Mouse (Mus musculus) lung, embryonic 14.5 days (tissue): ENCODE results near the gene Eef1a1. TPM values are rescaled to one million over a fixed set of nuclear protein-coding genes. Genes with fewer than 3 reads are reported as not detected.
A peak's percentile ranks its signal among the peaks of the same experiment; 100 is the strongest.

ENCODE experiments used
- ATAC-seq: fragments of 200-750 bp; cut with Nextera tagmentation; 2 replicates; pipeline ENCODE4 v1.8.0; 2017; ENCODE audit warnings: mild to moderate bottlenecking, moderate TSS enrichment, moderate library complexity; ENCODE audit not compliant: insufficient read depth
- DNase-seq: peaks from one replicate; pipeline ENCODE4 v3.0.0-alpha.2; 2015
- H3K27ac ChIP-seq: fragments of 300-500 bp; sonication (generic); 2 replicates; pipeline ENCODE4 v1.5.1; 2014; ENCODE audit warnings: low read depth, mild to moderate bottlenecking, moderate library complexity
- H3K27me3 ChIP-seq: fragments of 300-500 bp; sonication (generic); 2 replicates; pipeline ENCODE4 v1.6.1; 2014; ENCODE audit warnings: low read length, control low read depth; ENCODE audit not compliant: insufficient read depth
- H3K36me3 ChIP-seq: fragments of 300-500 bp; sonication (generic); 2 replicates; pipeline ENCODE4 v1.6.1; 2014; ENCODE audit warnings: control low read depth; ENCODE audit not compliant: insufficient read depth
- H3K4me1 ChIP-seq: fragments of 300-500 bp; sonication (generic); 2 replicates; pipeline ENCODE4 v1.6.1; 2014; ENCODE audit warnings: antibody characterized with exemption, control low read depth; ENCODE audit not compliant: insufficient read depth
- H3K4me2 ChIP-seq: fragments of 300-500 bp; sonication (generic); 2 replicates; pipeline ENCODE4 v1.6.1; 2014; ENCODE audit warnings: mild to moderate bottlenecking
- H3K4me3 ChIP-seq: fragments of 300-500 bp; sonication (generic); 2 replicates; pipeline ENCODE4 v1.5.1; 2014; ENCODE audit warnings: low read depth, low read length
- H3K9ac ChIP-seq: fragments of 300-500 bp; sonication (generic); 2 replicates; pipeline ENCODE4 v1.6.1; 2014
- H3K9me3 ChIP-seq: fragments of 300-500 bp; sonication (generic); 2 replicates; pipeline ENCODE4 v1.6.1; 2016; ENCODE audit warnings: low read depth, low read length, control low read depth
- CTCF ChIP-seq: IDR thresholded peaks from 2 replicates; pipeline ENCODE4 v1.5.1; 2016; ENCODE audit warnings: antibody characterized with exemption, low read depth
- WGBS: fragments of 180-500 bp; shearing (Covaris S2); extraction: QIAGEN DNeasy Blood & Tissue Kit; methylation state at CpG from one replicate; pipeline ENCODE4 v1.1.7; 2014; 5-methylcytosine and 5-hydroxymethylcytosine counted together
- polyA plus RNA-seq: library from polyadenylated mRNA; unstranded; fragments of >200 nt; fragmentation: Nextera tagmentation; extraction: Ambion mirVana; gene quantifications from 2 replicates; pipeline ENCODE4 v1.2.1, GENCODE M21; 2014

Eef1a1 gene
- 5,431 and 5,487 TPM in 2 replicates for polyA plus RNA-seq

DNA sequence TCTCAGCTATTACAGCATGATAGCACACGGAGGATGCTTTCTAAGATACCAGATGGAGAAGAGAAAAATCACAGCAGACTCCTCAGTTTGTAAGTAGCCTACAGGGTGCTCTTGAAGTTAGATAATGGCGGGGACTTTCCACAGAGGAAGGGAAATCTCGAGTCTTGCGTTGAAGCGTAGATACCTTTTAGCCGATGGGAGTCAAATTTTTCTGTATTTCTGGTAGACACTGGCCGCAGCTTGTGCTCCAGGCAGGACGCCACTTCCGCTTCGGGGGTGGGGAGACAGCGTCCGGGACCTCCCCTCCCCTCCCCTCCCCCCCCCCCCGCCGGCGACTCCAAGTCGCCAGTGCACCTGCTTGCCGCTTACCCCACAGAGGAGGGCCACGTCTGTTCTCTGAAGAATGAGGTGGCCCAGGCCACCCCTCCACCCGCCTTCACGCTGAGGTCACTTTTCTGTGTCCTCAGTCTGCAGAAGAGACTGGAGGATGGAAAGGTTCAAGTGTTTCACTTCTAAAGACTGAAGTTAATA, at the start of gene Eef1a1:
Eef1a1 (minus strand) TSS at position 262 of the 531 bp plus-strand sequence.
- Histone ChIP-seq H3K27me3 (no peaks in the 10 kb centered on the region), H3K4me2 (peak within 1 kb of the TSS; percentile 74), H3K9ac (peak within 1 kb of the TSS; percentile 65), H3K4me3 (peak within 1 kb of the TSS; percentile 41), H3K36me3 (no peaks in the 10 kb centered on the region), H3K9me3 (no peaks in the 10 kb centered on the region), H3K4me1 (no peaks in the 10 kb centered on the region), H3K27ac (peak within 1 kb of the TSS; percentile 69)
- ATAC-seq (peak; percentile 58), DNase-seq (peak; percentile 71)
- 1% methylated on average over 15 of the region's 20 CpGs for WGBS
- TF ChIP-seq CTCF, result no peak

GRCm38 (mm10) chr9:78538421-78538820, 49.5 kb upstream of the Eef1a1 start:
- TF ChIP-seq CTCF, result no peak
- Histone ChIP-seq H3K4me2 (no peak overlapping the region), H3K9ac (no peak overlapping the region), H3K4me1 (no peaks in the 10 kb centered on the region), H3K27me3 (no peaks in the 10 kb centered on the region), H3K9me3 (no peaks in the 10 kb centered on the region), H3K27ac (no peak overlapping the region), H3K36me3 (no peaks in the 10 kb centered on the region), H3K4me3 (no peak overlapping the region)
- DNase-seq (no peak), ATAC-seq (no peak)
- 50% methylated on average over 6 of the region's 6 CpGs for WGBS

GRCm38 (mm10) chr9:78537154-78537873, 48.4 kb upstream of the Eef1a1 start:
- 83% methylated on average over 9 of the region's 9 CpGs for WGBS
- Histone ChIP-seq H3K27ac (no peak overlapping the region), H3K4me1 (no peaks in the 10 kb centered on the region), H3K4me2 (no peak overlapping the region), H3K36me3 (no peaks in the 10 kb centered on the region), H3K4me3 (no peak overlapping the region), H3K9me3 (no peaks in the 10 kb centered on the region), H3K9ac (no peak overlapping the region), H3K27me3 (no peaks in the 10 kb centered on the region)
- ATAC-seq (no peak), DNase-seq (no peak)
- TF ChIP-seq CTCF, result no peak

GRCm38 (mm10) chr9:78534606-78535005, 45.7 kb upstream of the Eef1a1 start:
- no peak overlapping the region for H3K27ac ChIP-seq
- H3K36me3 ChIP-seq, result no peaks in the 10 kb centered on the region
- no peak for TF ChIP-seq CTCF
- 66% methylated on average over 7 of the region's 7 CpGs for WGBS
- H3K9ac ChIP-seq, result no peak overlapping the region
- ATAC-seq (no peak), DNase-seq (no peak)
- no peaks in the 10 kb centered on the region for H3K9me3 ChIP-seq
- H3K4me3 ChIP-seq, result no peak overlapping the region
- H3K4me2 ChIP-seq, result no peak overlapping the region
- H3K27me3 ChIP-seq, result no peaks in the 10 kb centered on the region
- H3K4me1 ChIP-seq, result 0 out of 2 replicates have a peak, but pooled peaks cover 7% of the 10 kb centered on the region

GRCm38 (mm10) chr9:78533296-78533935, 44.5 kb upstream of the Eef1a1 start:
- no peak for TF ChIP-seq CTCF
- no peaks in the 10 kb centered on the region for H3K27me3 ChIP-seq
- WGBS, result 71% methylated on average over 18 of the region's 18 CpGs
- H3K36me3 ChIP-seq, result no peaks in the 10 kb centered on the region
- H3K4me1 ChIP-seq, result 0 out of 2 replicates have a peak, but pooled peaks cover 7% of the 10 kb centered on the region
- no peak overlapping the region for H3K27ac ChIP-seq
- H3K4me3 ChIP-seq, result no peak overlapping the region
- no peak overlapping the region for H3K9ac ChIP-seq
- no peaks in the 10 kb centered on the region for H3K9me3 ChIP-seq
- DNase-seq (peak; percentile 37), ATAC-seq (no peak)
- H3K4me2 ChIP-seq, result no peak overlapping the region

DNA sequence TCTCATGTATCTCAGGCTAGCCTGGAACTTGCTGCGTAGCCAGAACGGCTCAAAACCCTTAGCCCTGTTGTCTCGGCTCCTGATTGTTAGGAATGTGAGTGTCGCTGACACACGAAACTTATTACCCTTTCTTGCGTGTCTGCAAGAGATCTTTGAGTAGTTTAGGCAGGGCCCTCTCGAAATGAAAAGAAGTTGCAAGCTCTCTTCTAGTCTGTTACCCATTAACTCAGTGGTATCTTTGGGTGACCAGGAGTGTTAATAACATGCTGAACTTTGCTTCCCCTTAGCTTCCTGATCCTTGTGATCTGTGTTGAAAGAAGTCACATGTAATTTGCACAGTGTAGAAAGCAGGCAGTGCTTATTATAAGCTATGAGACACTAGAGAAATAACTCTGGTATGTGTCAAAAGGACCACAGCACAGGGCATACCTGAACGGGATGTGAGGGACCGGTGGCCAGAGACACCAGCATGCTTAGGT, 43.4 kb upstream of the Eef1a1 start:
- Histone ChIP-seq H3K36me3 (no peaks in the 10 kb centered on the region), H3K27me3 (no peaks in the 10 kb centered on the region), H3K9ac (no peak overlapping the region), H3K27ac (peak overlapping the region; percentile 58), H3K4me1 (0 out of 2 replicates have a peak, but pooled peaks cover 7% of the 10 kb centered on the region), H3K9me3 (no peaks in the 10 kb centered on the region), H3K4me3 (no peak overlapping the region), H3K4me2 (no peak overlapping the region)
- DNase-seq, result peak; percentile 27
- no peak for TF ChIP-seq CTCF
- 42% methylated on average over 9 of the region's 9 CpGs for WGBS
- ATAC-seq, result no peak

DNA sequence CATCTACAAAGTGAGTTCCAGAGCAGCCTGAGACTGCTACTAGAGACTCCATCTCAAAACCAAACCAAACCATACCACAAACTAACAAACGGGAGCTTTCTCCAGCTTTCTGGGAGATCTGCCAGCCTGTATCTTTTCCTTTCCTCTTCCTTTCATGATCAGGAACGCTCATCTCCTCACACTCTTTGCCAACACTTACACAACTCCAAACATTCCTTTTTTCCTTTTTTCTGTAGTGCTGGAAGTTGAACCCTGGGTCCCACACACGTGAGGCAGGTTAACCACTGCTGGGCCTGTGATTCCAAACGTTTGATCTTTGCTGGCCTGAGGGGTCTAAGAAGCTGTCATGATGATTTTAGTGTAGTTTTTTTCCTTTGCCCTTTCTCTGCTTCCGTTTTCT, 42.9 kb upstream of the Eef1a1 start:
- ATAC-seq, result no peak
- no peaks in the 10 kb centered on the region for H3K36me3 ChIP-seq
- 0 out of 2 replicates have a peak, but pooled peaks cover 7% of the 10 kb centered on the region for H3K4me1 ChIP-seq
- WGBS, result 10% methylated on average over 5 of the region's 5 CpGs
- H3K4me3 ChIP-seq, result no peak overlapping the region
- no peaks in the 10 kb centered on the region for H3K9me3 ChIP-seq
- peak; percentile 80 for DNase-seq
- no peak for TF ChIP-seq CTCF
- H3K4me2 ChIP-seq, result no peak overlapping the region
- H3K27me3 ChIP-seq, result no peaks in the 10 kb centered on the region
- H3K27ac ChIP-seq, result peak overlapping the region; percentile 58
- no peak overlapping the region for H3K9ac ChIP-seq
